Comparison of ENCODE assay signal across 9 mouse cellular contexts in the genomic region with DNA sequence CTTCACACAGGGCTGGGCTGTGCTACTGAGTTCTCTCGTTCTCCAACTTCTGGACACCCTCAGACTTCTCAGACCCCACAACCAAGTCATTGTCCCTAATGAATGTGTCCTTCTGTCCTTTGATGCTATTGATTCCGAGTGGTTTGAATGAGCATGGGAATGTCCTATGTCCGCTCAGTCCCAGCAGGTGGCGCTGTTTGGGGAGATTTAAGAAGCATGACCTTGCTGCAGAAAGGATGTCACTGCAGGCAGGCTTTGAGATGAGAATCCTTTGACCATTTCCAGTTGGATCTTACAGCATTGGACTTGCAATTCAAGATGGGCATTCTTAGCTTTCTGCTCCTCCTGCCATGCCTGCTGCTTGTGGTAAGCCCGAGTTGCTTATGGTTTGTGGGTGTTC.
DNase-seq lines count a peak whose midpoint lies in the region; ATAC-seq and TF ChIP-seq lines count a peak whose summit lies in the region.
"Had no signal": no experiment of that assay in that cellular context is flagged by ENCODE, and none has a peak within 500 bp of the region (broad histone marks: within the 10 kb centered on the region; RNA-seq: fewer than 3 reads in every experiment).

No protein-coding gene starts in this region.

- peak; percentile 57 for DNase-seq in forebrain, embryonic 10.5 days (ENCODE audit: extremely low spot score, low spot score)
- peak; percentile 95 for DNase-seq in midbrain, embryonic 11.5 days (ENCODE audit: low spot score, missing footprints)
- peak; percentile 37 for DNase-seq in liver, adult 2 months (ENCODE audit: extremely low read depth, low read depth, low spot score)

- no peak for TF ChIP-seq POLR2A in bone marrow, adult 2 months (IDR thresholded peaks at IDR 0.05; ENCODE audit: borderline replicate concordance, control insufficient read depth, low read depth, low read length)
- TF ChIP-seq POLR2A in embryonic fibroblast, embryonic 13.5 days (IDR thresholded peaks at IDR 0.05; ENCODE audit: low read depth, low read length), result no peak
- no peak for TF ChIP-seq POLR2A in liver, adult 2 months (IDR thresholded peaks at IDR 0.05; ENCODE audit: extremely low read depth, insufficient read depth, low read length)
- no peak for TF ChIP-seq POLR2A in small intestine, adult 2 months (IDR thresholded peaks at IDR 0.05; ENCODE audit: low read depth, low read length)

- WGBS in forebrain, embryonic 10.5 days, result 21% methylated on average over 5 of the region's 5 CpGs
- WGBS in forebrain, embryonic 12.5 days, result 18% methylated on average over 5 of the region's 5 CpGs
- WGBS in midbrain, embryonic 11.5 days, result 14% methylated on average over 5 of the region's 5 CpGs
- 20% methylated on average over 5 of the region's 5 CpGs for WGBS in midbrain, embryonic 16.5 days
- WGBS in bone marrow, adult 2 months, result 23% methylated on average over 5 of the region's 5 CpGs
- 26% methylated on average over 5 of the region's 5 CpGs for WGBS in liver, adult 2 months
- 23% methylated on average over 5 of the region's 5 CpGs for WGBS in small intestine, adult 2 months

- no peak overlapping the region for H3K27ac ChIP-seq in forebrain, embryonic 10.5 days
- no peak overlapping the region for H3K27ac ChIP-seq in forebrain, embryonic 12.5 days
- H3K27ac ChIP-seq in midbrain, embryonic 11.5 days (ENCODE audit: low read depth, low read length), result no peak overlapping the region
- H3K27ac ChIP-seq in midbrain, embryonic 16.5 days (ENCODE audit: low read length), result no peak overlapping the region
- no peak overlapping the region for H3K27ac ChIP-seq in bone marrow, adult 2 months (ENCODE audit: control insufficient read depth, insufficient read depth, low read depth, low read length, poor library complexity)
- no peak overlapping the region for H3K27ac ChIP-seq in embryonic fibroblast, embryonic 13.5 days (ENCODE audit: insufficient read depth, low read length)
- no peak overlapping the region for H3K27ac ChIP-seq in liver, adult 2 months (replicated peaks; ENCODE audit: insufficient read depth, low read depth, low read length)
- H3K27ac ChIP-seq in small intestine, adult 2 months (ENCODE audit: insufficient read depth, low read depth, low read length), result no peak overlapping the region

- no peak overlapping the region for H3K9ac ChIP-seq in forebrain, embryonic 12.5 days
- H3K9ac ChIP-seq in midbrain, embryonic 11.5 days (ENCODE audit: low read length), result no peak overlapping the region
- no peak overlapping the region for H3K9ac ChIP-seq in midbrain, embryonic 16.5 days (ENCODE audit: low read depth, low read length)
- no peak overlapping the region for H3K9ac ChIP-seq in liver, adult 2 months (ENCODE audit: low read depth, low read length)

- no peaks in the 10 kb centered on the region for H3K36me3 ChIP-seq in forebrain, embryonic 10.5 days (replicated peaks)
- H3K36me3 ChIP-seq in forebrain, embryonic 12.5 days (replicated peaks), result no peaks in the 10 kb centered on the region
- H3K36me3 ChIP-seq in midbrain, embryonic 11.5 days (ENCODE audit: control insufficient read depth, insufficient read depth, low read length), result no peaks in the 10 kb centered on the region
- no peaks in the 10 kb centered on the region for H3K36me3 ChIP-seq in midbrain, embryonic 16.5 days (ENCODE audit: control insufficient read depth, insufficient read depth, low read length)
- no peaks in the 10 kb centered on the region for H3K36me3 ChIP-seq in liver, adult 2 months (ENCODE audit: control insufficient read depth, insufficient read depth, low read length)
- H3K36me3 ChIP-seq in small intestine, adult 2 months (ENCODE audit: control insufficient read depth, insufficient read depth, low read length), result no peaks in the 10 kb centered on the region
- H3K36me3 ChIP-seq: G1E had no signal

- no peaks in the 10 kb centered on the region for H3K27me3 ChIP-seq in forebrain, embryonic 10.5 days (ENCODE audit: poor library complexity, severe bottlenecking)
- no peaks in the 10 kb centered on the region for H3K27me3 ChIP-seq in forebrain, embryonic 12.5 days
- no peaks in the 10 kb centered on the region for H3K27me3 ChIP-seq in midbrain, embryonic 11.5 days (ENCODE audit: control insufficient read depth, insufficient read depth, low read length)
- no peaks in the 10 kb centered on the region for H3K27me3 ChIP-seq in midbrain, embryonic 16.5 days (ENCODE audit: control insufficient read depth, insufficient read depth, low read depth, low read length)
- H3K27me3 ChIP-seq in liver, adult 2 months (ENCODE audit: control insufficient read depth, insufficient read depth, low read length), result no peaks in the 10 kb centered on the region
- H3K27me3 ChIP-seq in small intestine, adult 2 months (ENCODE audit: control insufficient read depth, insufficient read depth, low read length), result no peaks in the 10 kb centered on the region

- no peaks in the 10 kb centered on the region for H3K79me2 ChIP-seq in liver, adult 2 months (ENCODE audit: control insufficient read depth, insufficient read depth, low read length)

- ATAC-seq in forebrain, embryonic 12.5 days (ENCODE audit: low FRiP score), result no peak
- no peak for ATAC-seq in midbrain, embryonic 11.5 days (ENCODE audit: low FRiP score)
- ATAC-seq in midbrain, embryonic 16.5 days, result no peak

- TF ChIP-seq CTCF in bone marrow, adult 2 months (IDR thresholded peaks at IDR 0.05; ENCODE audit: control insufficient read depth, insufficient read depth, low read length), result peak; percentile 54; the same call in 1 of the 2 replicates
- peak; percentile 46; the same call in 1 of the 2 replicates for TF ChIP-seq CTCF in embryonic fibroblast, embryonic 13.5 days (IDR thresholded peaks at IDR 0.05; ENCODE audit: borderline replicate concordance, insufficient read depth, low read length)
- TF ChIP-seq CTCF in liver, adult 2 months (IDR thresholded peaks at IDR 0.05; ENCODE audit: low read depth, low read length), result peak; percentile 59; the same call in 1 of the 2 replicates
- peak; percentile 49; the same call in 1 of the 2 replicates for TF ChIP-seq CTCF in small intestine, adult 2 months (IDR thresholded peaks at IDR 0.05; ENCODE audit: extremely low read depth, insufficient read length, insufficient replicate concordance, low read depth, low read length)

- H3K4me3 ChIP-seq in forebrain, embryonic 10.5 days, result no peak overlapping the region
- no peak overlapping the region for H3K4me3 ChIP-seq in forebrain, embryonic 12.5 days (replicated peaks)
- no peak overlapping the region for H3K4me3 ChIP-seq in midbrain, embryonic 11.5 days (ENCODE audit: low read depth, low read length)
- no peak overlapping the region for H3K4me3 ChIP-seq in midbrain, embryonic 16.5 days (ENCODE audit: low read depth, low read length)
- H3K4me3 ChIP-seq in bone marrow, adult 2 months (replicated peaks; ENCODE audit: control insufficient read depth, low read depth, low read length), result no peak overlapping the region
- no peak overlapping the region for H3K4me3 ChIP-seq in embryonic fibroblast, embryonic 13.5 days (ENCODE audit: insufficient read depth, low read length)
- H3K4me3 ChIP-seq in liver, adult 2 months (ENCODE audit: insufficient read depth, low read depth, low read length), result no peak overlapping the region
- no peak overlapping the region for H3K4me3 ChIP-seq in small intestine, adult 2 months (ENCODE audit: low read depth, low read length)

- no peak overlapping the region for H3K4me2 ChIP-seq in forebrain, embryonic 12.5 days
- H3K4me2 ChIP-seq in midbrain, embryonic 11.5 days, result no peak overlapping the region
- no peak overlapping the region for H3K4me2 ChIP-seq in midbrain, embryonic 16.5 days (ENCODE audit: low read length)

- no peaks in the 10 kb centered on the region for H3K4me1 ChIP-seq in forebrain, embryonic 10.5 days
- no peaks in the 10 kb centered on the region for H3K4me1 ChIP-seq in forebrain, embryonic 12.5 days
- H3K4me1 ChIP-seq in midbrain, embryonic 11.5 days (ENCODE audit: control insufficient read depth, insufficient read depth, low read length), result no peaks in the 10 kb centered on the region
- no peaks in the 10 kb centered on the region for H3K4me1 ChIP-seq in midbrain, embryonic 16.5 days (ENCODE audit: control insufficient read depth, insufficient read depth, low read length)
- H3K4me1 ChIP-seq in bone marrow, adult 2 months (ENCODE audit: control insufficient read depth, insufficient read depth, low read length), result no peaks in the 10 kb centered on the region
- H3K4me1 ChIP-seq in embryonic fibroblast, embryonic 13.5 days (ENCODE audit: control insufficient read depth, insufficient read depth, low read length), result no peaks in the 10 kb centered on the region
- no peaks in the 10 kb centered on the region for H3K4me1 ChIP-seq in liver, adult 2 months (ENCODE audit: control insufficient read depth, insufficient read depth, low read length)
- H3K4me1 ChIP-seq in small intestine, adult 2 months (ENCODE audit: control insufficient read depth, insufficient read depth, insufficient read length, low read length), result no peaks in the 10 kb centered on the region

- no peaks in the 10 kb centered on the region for H3K9me3 ChIP-seq in forebrain, embryonic 10.5 days
- no peaks in the 10 kb centered on the region for H3K9me3 ChIP-seq in forebrain, embryonic 12.5 days
- no peaks in the 10 kb centered on the region for H3K9me3 ChIP-seq in midbrain, embryonic 11.5 days (ENCODE audit: control insufficient read depth, low read length)
- no peaks in the 10 kb centered on the region for H3K9me3 ChIP-seq in midbrain, embryonic 16.5 days (replicated peaks; ENCODE audit: control insufficient read depth, low read length, poor library complexity, severe bottlenecking)

Comparison
In these comparisons a context has a peak if more than half of its experiments do, and no peak if none do; other contexts are left out.
1. DNase-seq: peak in every context shown above with its lines; median percentile 95 in midbrain, embryonic 11.5 days; 57 in forebrain, embryonic 10.5 days; 37 in liver, adult 2 months.